Comparison of ENCODE assay signal across 31 mouse cellular contexts in the genomic region with DNA sequence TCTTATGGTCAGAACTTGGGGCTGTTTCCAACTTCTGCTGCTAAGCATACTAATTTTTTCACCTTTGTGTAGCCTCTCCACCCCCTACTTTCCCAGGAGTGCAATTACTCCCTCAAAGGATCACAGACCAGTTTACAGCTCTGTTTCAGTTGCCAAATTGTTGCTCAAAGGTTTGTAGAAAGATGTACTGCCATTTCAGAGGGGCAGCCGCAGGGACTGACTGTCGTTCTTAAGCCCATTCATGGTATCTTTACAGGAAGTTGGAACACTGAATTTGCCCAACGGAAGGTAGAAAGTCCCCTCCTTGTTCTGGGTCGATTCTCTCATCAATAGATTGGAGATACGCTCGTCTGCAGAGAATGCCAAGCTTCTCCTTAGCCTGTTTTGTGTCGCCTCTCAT. TPM values are rescaled to one million over a fixed set of nuclear protein-coding genes. Genes with fewer than 3 reads are reported as not detected.
DNase-seq lines count a peak whose midpoint lies in the region; ATAC-seq lines count a peak whose summit lies in the region.
"Had no signal": no experiment of that assay in that cellular context is flagged by ENCODE, and none has a peak within 500 bp of the region (broad histone marks: within the 10 kb centered on the region; RNA-seq: fewer than 3 reads in every experiment).

No protein-coding gene starts in this region.

- no peak overlapping the region for H3K4me3 ChIP-seq in heart, embryonic 13.5 days
- no peak overlapping the region for H3K4me3 ChIP-seq in heart, embryonic 12.5 days
- no peak overlapping the region for H3K4me3 ChIP-seq in liver, embryonic 16.5 days (ENCODE audit: low read depth, low read length)
- H3K4me3 ChIP-seq: embryonic facial prominence, embryonic 13.5 days; forebrain, embryonic 13.5 days; heart, adult 2 months; heart, embryonic 15.5 days; hindbrain, embryonic 13.5 days; left cerebral cortex, adult 2 months; limb, embryonic 13.5 days; midbrain, embryonic 13.5 days had no signal

- no peak overlapping the region for H3K9ac ChIP-seq in heart, embryonic 13.5 days
- no peak overlapping the region for H3K9ac ChIP-seq in heart, embryonic 12.5 days
- no peak overlapping the region for H3K9ac ChIP-seq in liver, embryonic 16.5 days (ENCODE audit: low read depth, low read length)
- H3K9ac ChIP-seq: embryonic facial prominence, embryonic 13.5 days; forebrain, embryonic 13.5 days; heart, embryonic 15.5 days; hindbrain, embryonic 13.5 days; limb, embryonic 13.5 days; lung, embryonic 14.5 days; midbrain, embryonic 13.5 days had no signal

- no peaks in the 10 kb centered on the region for H3K9me3 ChIP-seq in heart, embryonic 13.5 days
- H3K9me3 ChIP-seq in heart, embryonic 12.5 days (replicated peaks), result 0 out of 2 replicates have a peak, but pooled peaks cover 3% of the 10 kb centered on the region
- no peaks in the 10 kb centered on the region for H3K9me3 ChIP-seq in liver, embryonic 16.5 days (replicated peaks; ENCODE audit: control insufficient read depth, low read length)
- H3K9me3 ChIP-seq: embryonic facial prominence, embryonic 13.5 days; forebrain, embryonic 13.5 days; heart, embryonic 15.5 days; hindbrain, embryonic 13.5 days; limb, embryonic 13.5 days; midbrain, embryonic 13.5 days had no signal

- intact Hi-C loops in left cerebral cortex, postnatal 25 days (cut with DNase I), result loop anchor here (5.0 kb wide), 1 partner anchor 39 kb away; no protein-coding TSS in a partner anchor

- 73% methylated on average over 7 of the region's 7 CpGs for WGBS in heart, embryonic 13.5 days
- 66% methylated on average over 7 of the region's 7 CpGs for WGBS in heart, embryonic 12.5 days
- 62% methylated on average over 7 of the region's 7 CpGs for whole genome bisulfite sequencing in liver, embryonic 16.5 days (ENCODE audit: insufficient replicate concordance)

- H3K27ac ChIP-seq in heart, embryonic 13.5 days (replicated peaks), result 0 out of 2 replicates have a peak overlapping the region, but pooled peaks have one; percentile 28
- no peak overlapping the region for H3K27ac ChIP-seq in heart, embryonic 12.5 days (ENCODE audit: poor library complexity, severe bottlenecking)
- peak overlapping the region; percentile 70 for H3K27ac ChIP-seq in liver, embryonic 16.5 days (ENCODE audit: low read length)
- H3K27ac ChIP-seq: embryonic facial prominence, embryonic 13.5 days; forebrain, embryonic 13.5 days; heart, adult 2 months; heart, embryonic 15.5 days; hindbrain, embryonic 13.5 days; kidney, postnatal 0 days; left cerebral cortex, adult 2 months; limb, embryonic 13.5 days; midbrain, embryonic 13.5 days had no signal

- no peaks in the 10 kb centered on the region for H3K36me3 ChIP-seq in heart, embryonic 13.5 days
- H3K36me3 ChIP-seq in heart, embryonic 12.5 days, result no peaks in the 10 kb centered on the region
- H3K36me3 ChIP-seq in liver, embryonic 16.5 days (ENCODE audit: control insufficient read depth, insufficient read depth), result no peaks in the 10 kb centered on the region
- H3K36me3 ChIP-seq: embryonic facial prominence, embryonic 13.5 days; heart, embryonic 15.5 days; hindbrain, embryonic 13.5 days; limb, embryonic 13.5 days; midbrain, embryonic 13.5 days had no signal

- no peak for ATAC-seq in heart, embryonic 13.5 days (ENCODE audit: extremely low read depth, insufficient number of reproducible peaks, low FRiP score, low TSS enrichment)
- no peak for ATAC-seq in heart, embryonic 12.5 days (ENCODE audit: insufficient number of reproducible peaks, low FRiP score)
- no peak for ATAC-seq in liver, embryonic 16.5 days (ENCODE audit: low read depth)
- ATAC-seq: forebrain, embryonic 13.5 days; intestine, embryonic 16.5 days; midbrain, embryonic 13.5 days; Patski had no signal

- no peak overlapping the region for H3K4me2 ChIP-seq in heart, embryonic 13.5 days
- H3K4me2 ChIP-seq in heart, embryonic 12.5 days, result no peak overlapping the region
- H3K4me2 ChIP-seq in liver, embryonic 16.5 days (ENCODE audit: low read depth, low read length), result no peak overlapping the region
- H3K4me2 ChIP-seq: embryonic facial prominence, embryonic 13.5 days; forebrain, embryonic 13.5 days; heart, embryonic 15.5 days; hindbrain, embryonic 13.5 days; limb, embryonic 13.5 days; lung, embryonic 14.5 days; midbrain, embryonic 13.5 days had no signal

- peak; percentile 33 for DNase-seq in adipocyte (ENCODE audit: low spot score)
- DNase-seq in gonadal fat pad, adult 2 months (ENCODE audit: low read depth), result peak; percentile 94
- DNase-seq in left cerebral cortex, postnatal 25 days (ENCODE audit: low spot score in 2 of 2), result no peak
- DNase-seq in right cerebral cortex, postnatal 4 days, result no peak
- no peak for DNase-seq in gastrocnemius, adult 18-20 months (ENCODE audit: low spot score)
- DNase-seq: adrenal gland, postnatal 14 days; cerebellum, adult 11-12 months; gastrocnemius, postnatal 25 days; heart, adult 2 months; heart, postnatal 4 days; kidney, adult 8-10 months; lung, embryonic 14.5 days; lung, postnatal 14 days; retina, postnatal 1 day; right cerebral cortex, postnatal 14 days; spleen, adult 18-20 months; thymus, adult 2 months; thymus, postnatal 36 days had no signal

- H3K27me3 ChIP-seq in heart, embryonic 13.5 days (replicated peaks), result no peaks in the 10 kb centered on the region
- H3K27me3 ChIP-seq in heart, embryonic 12.5 days (replicated peaks), result no peaks in the 10 kb centered on the region
- H3K27me3 ChIP-seq in liver, embryonic 16.5 days (ENCODE audit: control insufficient read depth, insufficient read depth, low read depth, low read length), result no peaks in the 10 kb centered on the region
- H3K27me3 ChIP-seq: embryonic facial prominence, embryonic 13.5 days; forebrain, embryonic 13.5 days; heart, embryonic 15.5 days; hindbrain, embryonic 13.5 days; limb, embryonic 13.5 days; midbrain, embryonic 13.5 days; Patski had no signal

- peaks cover 23% of the 10 kb centered on the region for H3K4me1 ChIP-seq in heart, embryonic 13.5 days
- peaks cover 8% of the 10 kb centered on the region for H3K4me1 ChIP-seq in heart, embryonic 12.5 days (replicated peaks)
- H3K4me1 ChIP-seq in liver, embryonic 16.5 days (ENCODE audit: control insufficient read depth, low read depth, low read length), result peaks cover 31% of the 10 kb centered on the region
- H3K4me1 ChIP-seq: embryonic facial prominence, embryonic 13.5 days; forebrain, embryonic 13.5 days; heart, embryonic 15.5 days; hindbrain, embryonic 13.5 days; limb, embryonic 13.5 days; midbrain, embryonic 13.5 days had no signal

RNA-seq across cellular contexts. Expression of a gene that starts 11.3 kb away (rescaled TPM):
- polyA plus RNA-seq in heart, embryonic 13.5 days (2015; fragmentation: Nextera tagmentation; extraction: Ambion mirVana), result 54.8 and 58.9 TPM in 2 replicates
- 72.1 and 75.0 TPM in 2 replicates for polyA plus RNA-seq in heart, embryonic 12.5 days (2016; fragmentation: Nextera tagmentation; extraction: Ambion mirVana)
- polyA plus RNA-seq in gonadal fat pad, adult 2 months (2012; rRNA removed), result 111 and 198 TPM in 2 replicates
- 79.4 and 92.4 TPM in 2 replicates for polyA plus RNA-seq in liver, embryonic 16.5 days (2015; fragmentation: Nextera tagmentation; extraction: Ambion mirVana)
- 100 to 1,000 TPM; 180 to 188 TPM for total RNA-seq in left cerebral cortex, postnatal 25 days (2021)
- 1 to 10 TPM; 4.1 to 6.2 TPM for total RNA-seq in gastrocnemius, adult 18-20 months (2021)

RNA-seq across cellular contexts. Expression of a gene that starts 32.5 kb away (rescaled TPM):
- polyA plus RNA-seq in heart, embryonic 13.5 days (2015; fragmentation: Nextera tagmentation; extraction: Ambion mirVana), result 399 and 448 TPM in 2 replicates
- 389 TPM in 2 replicates for polyA plus RNA-seq in heart, embryonic 12.5 days (2016; fragmentation: Nextera tagmentation; extraction: Ambion mirVana)
- polyA plus RNA-seq in gonadal fat pad, adult 2 months (2012; rRNA removed), result 131 and 209 TPM in 2 replicates
- 277 and 304 TPM in 2 replicates for polyA plus RNA-seq in liver, embryonic 16.5 days (2015; fragmentation: Nextera tagmentation; extraction: Ambion mirVana)
- 10 to 100 TPM; 70.0 to 76.0 TPM for total RNA-seq in left cerebral cortex, postnatal 25 days (2021)
- 10 to 100 TPM; 83.7 to 89.8 TPM for total RNA-seq in gastrocnemius, adult 18-20 months (2021)

RNA-seq across cellular contexts. Expression of a gene that starts 32.6 kb away (rescaled TPM):
- 49.0 and 56.8 TPM in 2 replicates for polyA plus RNA-seq in heart, embryonic 13.5 days (2015; fragmentation: Nextera tagmentation; extraction: Ambion mirVana)
- 59.2 and 59.3 TPM in 2 replicates for polyA plus RNA-seq in heart, embryonic 12.5 days (2016; fragmentation: Nextera tagmentation; extraction: Ambion mirVana)
- polyA plus RNA-seq in gonadal fat pad, adult 2 months (2012; rRNA removed), result 10.5 and 11.0 TPM in 2 replicates
- polyA plus RNA-seq in liver, embryonic 16.5 days (2015; fragmentation: Nextera tagmentation; extraction: Ambion mirVana), result 114 and 125 TPM in 2 replicates
- total RNA-seq in left cerebral cortex, postnatal 25 days (2021), result 1 to 10 TPM; 8.9 to 9.9 TPM
- total RNA-seq in gastrocnemius, adult 18-20 months (2021), result 1 to 10 TPM; 3.6 to 4.3 TPM

Comparison
In these comparisons a context has a peak if more than half of its experiments do, and no peak if none do; other contexts are left out.
1. DNase-seq: peak in adipocyte (single experiment) and gonadal fat pad, adult 2 months (single experiment); none in left cerebral cortex, postnatal 25 days (0 of 2), right cerebral cortex, postnatal 4 days (single experiment) and gastrocnemius, adult 18-20 months (single experiment).